Mouse (Mus musculus): Measurements from ENCODE around the gene Ino80.

- TF ChIP-seq CTCF (IDR thresholded peaks at IDR 0.05; ENCODE audit: insufficient read depth, low read depth, low read length): no peak
- TF ChIP-seq POLR2A (IDR thresholded peaks at IDR 0.05; ENCODE audit: insufficient read depth, low read depth, low read length): no peak
Observed at GRCm38 (mm10) chr2:119336470-119336869, 141.0 kb downstream of the Ino80 start.

Data from olfactory bulb, adult 2 months (tissue).